Mouse (Mus musculus) lung, adult 10 weeks (tissue): ENCODE measurements around the gene Rnf182. TPM values are rescaled to one million over a fixed set of nuclear protein-coding genes. Genes with fewer than 3 reads are reported as not detected.

ENCODE experiments used
- polyA plus RNA-seq: library from polyadenylated mRNA; stranded (reverse); fragments of 350-450 nt; fragmentation: Illumina TruSeq; extraction: RNeasy Lipid Tissue Mini Kit (QIAGEN cat#74804); gene quantifications from one replicate; pipeline ENCODE4 v1.2.3, GENCODE M21; 2014; ENCODE audit warnings: low read depth, low replicate concordance; ENCODE audit not compliant: insufficient read depth

Gene Rnf182
- not detected for polyA plus RNA-seq

GRCm38 (mm10) chr13:43615577-43616254 is at the start of gene Rnf182:
Gene Rnf182, plus strand, starts transcription at chr13:43615710.

Other genes with a start within 250 kb of the Rnf182 start
- 103 TPM for gene Nol7, start 217.3 kb upstream of the Rnf182 start, polyA plus RNA-seq
- 24.9 TPM for gene Ranbp9, start 134.4 kb upstream of the Rnf182 start, polyA plus RNA-seq
- gene Mcur1, start 55.5 kb upstream of the Rnf182 start, polyA plus RNA-seq, result 12.9 TPM
- 13.4 TPM for gene Cd83, start 169.1 kb downstream of the Rnf182 start, polyA plus RNA-seq